Mouse (Mus musculus) spleen, postnatal 10 days (tissue): ENCODE results near the gene Olfr30.
"Not testable (repeated sequence)": the region's sequence is repeated elsewhere in the genome, so short reads cannot be mapped to it uniquely, and the experiment has no call there.

Experiments used
- DNase-seq, 2 experiments: peaks; one replicate each; pipeline ENCODE4 v3.0.0; 2021 to 2022; ENCODE audit warnings: low spot score in 2 of 2

Olfr30 gene

GRCm38 (mm10) chr11:58462170-58462569 is at the start of gene Olfr30:
Gene Olfr30 (minus strand): TSS chr11:58462270.
- no peak for DNase-seq

- DNase-seq: not testable (repeated sequence)
Observed at GRCm38 (mm10) chr11:58509058-58509457, 47.0 kb upstream of the Olfr30 start.

- not testable (repeated sequence) for DNase-seq
Observed at GRCm38 (mm10) chr11:58502472-58502871, 40.4 kb upstream of the Olfr30 start, which contains the start of gene Olfr331. Gene Olfr331 (minus strand): TSS chr11:58502572.

GRCm38 (mm10) chr11:58499290-58499689 is 37.2 kb upstream of the Olfr30 start:
- no peak for DNase-seq

- DNase-seq: no peak
Observed at GRCm38 (mm10) chr11:58498761-58499160, 36.7 kb upstream of the Olfr30 start.

- no peak for DNase-seq
Observed at GRCm38 (mm10) chr11:58492455-58492854, 30.4 kb upstream of the Olfr30 start, which contains the start of gene Olfr332. Gene Olfr332 (minus strand): TSS chr11:58492555.

GRCm38 (mm10) chr11:58453592-58453991 is 8.5 kb downstream of the Olfr30 start:
- no peak for DNase-seq

- no peak for DNase-seq
Observed at GRCm38 (mm10) chr11:58452759-58453158, 9.3 kb downstream of the Olfr30 start, which contains the start of gene Lypd9. Gene Lypd9 (minus strand): TSS chr11:58452923.

GRCm38 (mm10) chr11:58437866-58438265 is 24.2 kb downstream of the Olfr30 start:
- no peak for DNase-seq

- no peak for DNase-seq
Observed at GRCm38 (mm10) chr11:58432259-58432658, 29.8 kb downstream of the Olfr30 start, which contains the start of gene Gm12253. Gene Gm12253 (plus strand): TSS chr11:58432559.

GRCm38 (mm10) chr11:58420815-58421214 is 41.3 kb downstream of the Olfr30 start, which contains the start of gene 1810065E05Rik:
Gene 1810065E05Rik (plus strand): TSS chr11:58421111.
- no peak for DNase-seq

GRCm38 (mm10) chr11:58418336-58418735 is 43.7 kb downstream of the Olfr30 start:
- no peak for DNase-seq

GRCm38 (mm10) chr11:58408066-58408465 is 54.0 kb downstream of the Olfr30 start:
- DNase-seq: no peak
